Mouse (Mus musculus): Measurements from ENCODE around the gene Cyth1. TPM values are rescaled to one million over a fixed set of nuclear protein-coding genes. Genes with fewer than 3 reads are reported as not detected.

Cyth1 gene
- polyA plus RNA-seq, 1 experiment: 16.1 TPM

DNA sequence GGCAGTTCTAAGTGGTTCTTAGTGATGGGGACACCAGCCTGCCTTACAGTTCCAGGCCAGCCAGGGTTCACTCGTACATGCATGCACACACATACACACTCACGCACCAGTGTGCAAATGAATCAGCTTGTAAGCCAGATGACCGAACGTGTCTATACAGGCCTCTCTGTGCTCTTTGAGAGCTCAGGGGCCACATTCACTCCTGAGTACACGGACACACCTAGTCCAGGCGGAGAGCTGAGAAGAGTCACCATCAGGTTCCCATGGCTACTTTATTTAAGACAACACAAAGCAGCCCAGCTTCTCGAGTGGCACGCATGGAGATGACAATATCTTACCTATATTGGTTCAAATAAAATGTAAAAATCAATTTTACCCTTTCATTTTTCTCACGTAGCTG lies 38.0 kb upstream of the Cyth1 start:
- peaks cover 46% of the 10 kb centered on the region for H3K36me3 ChIP-seq (ENCODE audit: control insufficient read depth, insufficient read depth)
- H3ac ChIP-seq (ENCODE audit: control insufficient read depth, insufficient read length): no peak overlapping the region

GRCm38 (mm10) chr11:118285791-118286190 lies 37.4 kb upstream of the Cyth1 start:
- Histone ChIP-seq H3K36me3 (ENCODE audit: control insufficient read depth, insufficient read depth) (peaks cover 46% of the 10 kb centered on the region), H3K4me2 (ENCODE audit: low read depth) (no peak overlapping the region), H3ac (ENCODE audit: control insufficient read depth, insufficient read length) (no peak overlapping the region), H3K4me3 (no peak overlapping the region), H3K27me3 (ENCODE audit: control insufficient read depth, insufficient read depth, insufficient read length) (no peaks in the 10 kb centered on the region), H3K79me2 (ENCODE audit: control insufficient read depth, insufficient read depth) (peaks cover 41% of the 10 kb centered on the region)
- TF ChIP-seq CEBPB (IDR thresholded peaks at IDR 0.05; ENCODE audit: insufficient read depth, poor library complexity, severe bottlenecking): no peak
- TF ChIP-seq REST (IDR thresholded peaks at IDR 0.05; ENCODE audit: insufficient read depth, insufficient read length): no peak
- TF ChIP-seq USF1 (IDR thresholded peaks at IDR 0.05; ENCODE audit: low read depth): no peak
- no peak for TF ChIP-seq SRF (IDR thresholded peaks at IDR 0.05; ENCODE audit: control insufficient read depth, insufficient read length, low read depth)
- no peak for TF ChIP-seq E2F4 (IDR thresholded peaks at IDR 0.05; ENCODE audit: insufficient read depth)
- no peak for TF ChIP-seq MYOD1 (IDR thresholded peaks at IDR 0.05; ENCODE audit: control insufficient read depth in 1 of 3, insufficient read length in 2 of 3, low read depth in 2 of 3)
- TF ChIP-seq MAX (IDR thresholded peaks at IDR 0.05; ENCODE audit: low read depth): no peak

More for the DNA sequence above, 38.0 kb upstream of the Cyth1 start:
- Histone ChIP-seq H3K27me3 (ENCODE audit: control insufficient read depth, insufficient read depth, insufficient read length) (no peaks in the 10 kb centered on the region), H3K4me3 (no peak overlapping the region), H3K79me2 (ENCODE audit: control insufficient read depth, insufficient read depth) (peaks cover 41% of the 10 kb centered on the region), H3K4me2 (ENCODE audit: low read depth) (no peak overlapping the region)
- no peak for TF ChIP-seq MAX (IDR thresholded peaks at IDR 0.05; ENCODE audit: low read depth)
- no peak for TF ChIP-seq MYOG (IDR thresholded peaks at IDR 0.05; ENCODE audit: control insufficient read depth in 1 of 3, insufficient read depth in 1 of 3, insufficient read length in 2 of 3, low read depth in 2 of 3)
- no peak for TF ChIP-seq TCF12 (IDR thresholded peaks at IDR 0.05; ENCODE audit: insufficient read depth, poor library complexity, severe bottlenecking)
- no peak for TF ChIP-seq SRF (IDR thresholded peaks at IDR 0.05; ENCODE audit: control insufficient read depth, insufficient read length, low read depth)
- TF ChIP-seq USF1 (IDR thresholded peaks at IDR 0.05; ENCODE audit: low read depth): no peak
- TF ChIP-seq CEBPB (IDR thresholded peaks at IDR 0.05; ENCODE audit: insufficient read depth, poor library complexity, severe bottlenecking): no peak
- no peak for TF ChIP-seq POLR2AphosphoS2 (IDR thresholded peaks at IDR 0.05; ENCODE audit: insufficient read length, low read depth)
- no peak for TF ChIP-seq TCF3 (IDR thresholded peaks at IDR 0.05; ENCODE audit: insufficient read length, low read depth)
- no peak for TF ChIP-seq POLR2A (IDR thresholded peaks at IDR 0.05; ENCODE audit: insufficient read length, low read depth)
- no peak for TF ChIP-seq E2F4 (IDR thresholded peaks at IDR 0.05; ENCODE audit: insufficient read depth)
- no peak for TF ChIP-seq REST (IDR thresholded peaks at IDR 0.05; ENCODE audit: insufficient read depth, insufficient read length)
- no peak for TF ChIP-seq MYOD1 (IDR thresholded peaks at IDR 0.05; ENCODE audit: control insufficient read depth in 1 of 3, insufficient read length in 2 of 3, low read depth in 2 of 3)

- Histone ChIP-seq H3K4me3 (no peak overlapping the region), H3K79me2 (ENCODE audit: control insufficient read depth, insufficient read depth) (peaks cover 3% of the 10 kb centered on the region), H3K27me3 (ENCODE audit: control insufficient read depth, insufficient read depth, insufficient read length) (no peaks in the 10 kb centered on the region), H3ac (ENCODE audit: control insufficient read depth, insufficient read length) (no peak overlapping the region), H3K36me3 (ENCODE audit: control insufficient read depth, insufficient read depth) (peaks cover 61% of the 10 kb centered on the region), H3K4me2 (ENCODE audit: low read depth) (no peak overlapping the region)
- no peak for TF ChIP-seq USF1 (IDR thresholded peaks at IDR 0.05; ENCODE audit: low read depth)
- TF ChIP-seq MYOD1 (IDR thresholded peaks at IDR 0.05; ENCODE audit: control insufficient read depth in 1 of 3, insufficient read length in 2 of 3, low read depth in 2 of 3): no peak
- TF ChIP-seq POLR2A (IDR thresholded peaks at IDR 0.05; ENCODE audit: insufficient read length, low read depth): peak; percentile 11
Measured at GRCm38 (mm10) chr11:118280218-118280617, 31.8 kb upstream of the Cyth1 start.

GRCm38 (mm10) chr11:118276328-118276727 lies 27.9 kb upstream of the Cyth1 start:
- Histone ChIP-seq H3K36me3 (ENCODE audit: control insufficient read depth, insufficient read depth) (peaks cover 41% of the 10 kb centered on the region), H3K79me2 (ENCODE audit: control insufficient read depth, insufficient read depth) (peaks cover 3% of the 10 kb centered on the region), H3K4me2 (ENCODE audit: low read depth) (no peak overlapping the region), H3K4me3 (no peak overlapping the region), H3K27me3 (ENCODE audit: control insufficient read depth, insufficient read depth, insufficient read length) (no peaks in the 10 kb centered on the region), H3ac (ENCODE audit: control insufficient read depth, insufficient read length) (no peak overlapping the region)
- TF ChIP-seq USF1 (IDR thresholded peaks at IDR 0.05; ENCODE audit: low read depth) (no peak), SRF (IDR thresholded peaks at IDR 0.05; ENCODE audit: control insufficient read depth, insufficient read length, low read depth) (no peak), POLR2AphosphoS2 (IDR thresholded peaks at IDR 0.05; ENCODE audit: insufficient read length, low read depth) (no peak), REST (IDR thresholded peaks at IDR 0.05; ENCODE audit: insufficient read depth, insufficient read length) (no peak), CEBPB (IDR thresholded peaks at IDR 0.05; ENCODE audit: insufficient read depth, poor library complexity, severe bottlenecking) (no peak), MYOG (IDR thresholded peaks at IDR 0.05; ENCODE audit: control insufficient read depth in 1 of 3, insufficient read depth in 1 of 3, insufficient read length in 2 of 3, low read depth in 2 of 3) (no peak), POLR2A (IDR thresholded peaks at IDR 0.05; ENCODE audit: insufficient read length, low read depth) (no peak), MYOD1 (IDR thresholded peaks at IDR 0.05; ENCODE audit: control insufficient read depth in 1 of 3, insufficient read length in 2 of 3, low read depth in 2 of 3) (no peak), MAX (IDR thresholded peaks at IDR 0.05; ENCODE audit: low read depth) (no peak), TCF3 (IDR thresholded peaks at IDR 0.05; ENCODE audit: insufficient read length, low read depth) (no peak)

DNA sequence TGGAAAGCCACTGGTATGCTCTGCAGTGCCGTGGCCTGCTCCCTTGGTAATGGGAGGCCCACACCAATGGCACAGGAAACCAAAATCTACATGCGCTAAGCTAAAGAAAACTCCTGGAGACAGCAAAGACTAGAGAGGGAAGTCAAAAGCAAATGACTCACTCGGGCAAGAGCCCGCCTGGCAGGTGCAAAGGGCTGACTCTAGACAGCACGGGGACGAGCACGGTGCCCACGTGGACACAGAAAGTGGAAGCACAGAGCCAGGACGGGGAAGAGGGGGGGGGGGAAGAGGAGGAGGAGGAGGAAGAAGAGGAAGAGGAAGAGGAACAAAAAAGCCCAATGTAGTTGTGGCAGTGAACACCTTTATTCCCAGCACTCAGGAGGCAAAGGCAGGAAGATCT lies 26.7 kb upstream of the Cyth1 start:
- Histone ChIP-seq H3K36me3 (ENCODE audit: control insufficient read depth, insufficient read depth) (peaks cover 38% of the 10 kb centered on the region), H3ac (ENCODE audit: control insufficient read depth, insufficient read length) (no peak overlapping the region), H3K79me2 (ENCODE audit: control insufficient read depth, insufficient read depth) (peaks cover 3% of the 10 kb centered on the region), H3K4me2 (ENCODE audit: low read depth) (no peak overlapping the region), H3K4me3 (no peak overlapping the region), H3K27me3 (ENCODE audit: control insufficient read depth, insufficient read depth, insufficient read length) (no peaks in the 10 kb centered on the region)
- no peak for TF ChIP-seq MAX (IDR thresholded peaks at IDR 0.05; ENCODE audit: low read depth)
- no peak for TF ChIP-seq SRF (IDR thresholded peaks at IDR 0.05; ENCODE audit: control insufficient read depth, insufficient read length, low read depth)
- no peak for TF ChIP-seq MYOG (IDR thresholded peaks at IDR 0.05; ENCODE audit: control insufficient read depth in 1 of 3, insufficient read depth in 1 of 3, insufficient read length in 2 of 3, low read depth in 2 of 3)
- TF ChIP-seq TCF12 (IDR thresholded peaks at IDR 0.05; ENCODE audit: insufficient read depth, poor library complexity, severe bottlenecking): no peak
- TF ChIP-seq USF1 (IDR thresholded peaks at IDR 0.05; ENCODE audit: low read depth): no peak
- no peak for TF ChIP-seq POLR2AphosphoS2 (IDR thresholded peaks at IDR 0.05; ENCODE audit: insufficient read length, low read depth)
- TF ChIP-seq POLR2A (IDR thresholded peaks at IDR 0.05; ENCODE audit: insufficient read length, low read depth): no peak
- no peak for TF ChIP-seq CEBPB (IDR thresholded peaks at IDR 0.05; ENCODE audit: insufficient read depth, poor library complexity, severe bottlenecking)
- TF ChIP-seq MYOD1 (IDR thresholded peaks at IDR 0.05; ENCODE audit: control insufficient read depth in 1 of 3, insufficient read length in 2 of 3, low read depth in 2 of 3): no peak
- no peak for TF ChIP-seq E2F4 (IDR thresholded peaks at IDR 0.05; ENCODE audit: insufficient read depth)
- TF ChIP-seq REST (IDR thresholded peaks at IDR 0.05; ENCODE audit: insufficient read depth, insufficient read length): no peak
- TF ChIP-seq TCF3 (IDR thresholded peaks at IDR 0.05; ENCODE audit: insufficient read length, low read depth): no peak

All from myocyte (in vitro differentiated cells).